Mouse (Mus musculus): ENCODE results near the gene Tmem86b.
"Not testable (repeated sequence)": the region's sequence is repeated elsewhere in the genome, so short reads cannot be mapped to it uniquely, and the experiment has no call there.

Tmem86b gene

GRCm38 (mm10) chr7:4647291-4647690 lies 16.1 kb upstream of the Tmem86b start:
- DNase-seq, result no peak

GRCm38 (mm10) chr7:4646806-4647205 lies 15.6 kb upstream of the Tmem86b start:
- DNase-seq, result no peak

- DNase-seq, result no peak
Observed at GRCm38 (mm10) chr7:4643225-4643624, 12.0 kb upstream of the Tmem86b start.

GRCm38 (mm10) chr7:4641956-4642355 lies 10.7 kb upstream of the Tmem86b start:
- no peak for DNase-seq

- no peak for DNase-seq
Observed at GRCm38 (mm10) chr7:4641155-4641554, 9.9 kb upstream of the Tmem86b start.

GRCm38 (mm10) chr7:4636179-4636578 lies 5.0 kb upstream of the Tmem86b start:
- no peak for DNase-seq

GRCm38 (mm10) chr7:4630198-4630597 lies 1.0 kb downstream of the Tmem86b start:
- DNase-seq, result no peak

- DNase-seq, result peak; percentile 57
Observed at GRCm38 (mm10) chr7:4629586-4629985, 1.6 kb downstream of the Tmem86b start.

GRCm38 (mm10) chr7:4625928-4626327 lies 5.3 kb downstream of the Tmem86b start:
- DNase-seq, result no peak

GRCm38 (mm10) chr7:4624343-4624742 lies 6.9 kb downstream of the Tmem86b start:
- DNase-seq, result no peak

GRCm38 (mm10) chr7:4623544-4624189 lies 7.6 kb downstream of the Tmem86b start:
- peak; percentile 65 for DNase-seq

GRCm38 (mm10) chr7:4619979-4620378 lies 11.2 kb downstream of the Tmem86b start:
- DNase-seq, result no peak

- peak; percentile 42 for DNase-seq
Observed at GRCm38 (mm10) chr7:4613740-4614403, 17.4 kb downstream of the Tmem86b start.

GRCm38 (mm10) chr7:4612956-4613355 lies 18.3 kb downstream of the Tmem86b start:
- DNase-seq, result peak; percentile 79

GRCm38 (mm10) chr7:4612386-4612785 lies 18.8 kb downstream of the Tmem86b start:
- no peak for DNase-seq

GRCm38 (mm10) chr7:4611921-4612341 lies 19.3 kb downstream of the Tmem86b start:
- peak; percentile 89 for DNase-seq

- peak; percentile 95 for DNase-seq
Observed at GRCm38 (mm10) chr7:4611511-4611910, 19.7 kb downstream of the Tmem86b start.

- peak; percentile 23 for DNase-seq
Observed at GRCm38 (mm10) chr7:4608002-4608401, 23.2 kb downstream of the Tmem86b start.

- DNase-seq, result no peak
Observed at GRCm38 (mm10) chr7:4603873-4604272, 27.3 kb downstream of the Tmem86b start, which contains the start of gene Ptprh. Gene Ptprh (minus strand): TSS chr7:4604041.

- no peak for DNase-seq
Observed at GRCm38 (mm10) chr7:4602969-4603368, 28.3 kb downstream of the Tmem86b start.

GRCm38 (mm10) chr7:4597046-4597445 lies 34.2 kb downstream of the Tmem86b start:
- DNase-seq, result not testable (repeated sequence)

- not testable (repeated sequence) for DNase-seq
Observed at GRCm38 (mm10) chr7:4581481-4581880, 49.7 kb downstream of the Tmem86b start.

All from cerebellum, adult 9-10 months (tissue).